Mouse (Mus musculus) liver, adult 2 months (tissue): Measurements from ENCODE around the gene Mgrn1. TPM values are rescaled to one million over a fixed set of nuclear protein-coding genes. Genes with fewer than 3 reads are reported as not detected.

Experiments used
- DNase-seq: peaks from one replicate; pipeline ENCODE4 v3.0.0-alpha.2; 2011; ENCODE audit warnings: low read depth, low spot score; ENCODE audit errors: extremely low read depth
- H3K27ac ChIP-seq: fragments of 200-500 bp; replicated peaks from 2 replicates; pipeline ENCODE4 v1.5.1; 2012; ENCODE audit warnings: low read depth, mild to moderate bottlenecking, control low read depth, inconsistent platforms, low read length; ENCODE audit not compliant: insufficient read depth
- H3K27me3 ChIP-seq: fragments of 200-500 bp; 2 replicates; pipeline ENCODE4 v1.6.1; 2012; ENCODE audit warnings: mild to moderate bottlenecking, moderate library complexity, low read length, inconsistent platforms; ENCODE audit not compliant: control insufficient read depth, insufficient read depth
- H3K36me3 ChIP-seq: fragments of 200-500 bp; 2 replicates; pipeline ENCODE4 v1.6.1; 2012; ENCODE audit warnings: low read length, inconsistent platforms; ENCODE audit not compliant: control insufficient read depth, insufficient read depth
- H3K4me1 ChIP-seq: fragments of 200-500 bp; 2 replicates; pipeline ENCODE4 v1.6.1; 2011; ENCODE audit warnings: low read length; ENCODE audit not compliant: control insufficient read depth, insufficient read depth
- H3K4me3 ChIP-seq: fragments of 200-500 bp; 2 replicates; pipeline ENCODE4 v1.5.1; 2011; ENCODE audit warnings: low read depth, mild to moderate bottlenecking, control low read depth, low read length, moderate library complexity; ENCODE audit not compliant: insufficient read depth
- H3K79me2 ChIP-seq: fragments of 200-500 bp; 2 replicates; pipeline ENCODE4 v1.6.1; 2012; ENCODE audit warnings: inconsistent platforms, mild to moderate bottlenecking, low read length, moderate library complexity; ENCODE audit not compliant: control insufficient read depth, insufficient read depth
- H3K9ac ChIP-seq: fragments of 200-500 bp; 2 replicates; pipeline ENCODE4 v1.6.1; 2012; ENCODE audit warnings: low read depth, mild to moderate bottlenecking, control low read depth, inconsistent platforms, low read length
- CTCF ChIP-seq: fragments of 200-500 bp; IDR thresholded peaks from 2 replicates; pipeline ENCODE4 v1.5.1; 2011; ENCODE audit warnings: low read depth, low read length, control low read depth
- POLR2A ChIP-seq: fragments of 200-500 bp; IDR thresholded peaks from 2 replicates; pipeline ENCODE4 v1.6.1; 2011; ENCODE audit warnings: low read length, control low read depth; ENCODE audit not compliant: insufficient read depth; ENCODE audit errors: extremely low read depth
- WGBS: fragments of 180-500 bp; shearing (Covaris S2); methylation state at CpG from one replicate; pipeline ENCODE4 v1.1.7; 2018; 5-methylcytosine and 5-hydroxymethylcytosine counted together
- polyA plus RNA-seq: library from polyadenylated mRNA; depleted of rRNA; stranded (reverse); fragments of >200 nt; gene quantifications from 2 replicates; pipeline ENCODE4 v1.2.3, GENCODE M21; 2012
- total RNA-seq: library from RNA; depleted of rRNA; stranded (reverse); fragments of >200 nt; gene quantifications from 2 replicates; pipeline ENCODE4 v1.2.3, GENCODE M21; 2014

Gene Mgrn1
- total and polyA plus RNA-seq, 2 experiments: 28.2 to 71.0 TPM

- H3K36me3 ChIP-seq: peaks cover 17% of the 10 kb centered on the region; the same call in 1 of the 2 replicates
- 54% methylated on average over 11 of the region's 11 CpGs for WGBS
- H3K27me3 ChIP-seq: no peaks in the 10 kb centered on the region
- H3K4me1 ChIP-seq: peaks cover 12% of the 10 kb centered on the region
- TF ChIP-seq POLR2A (no peak), CTCF (no peak)
- H3K79me2 ChIP-seq: no peaks in the 10 kb centered on the region
- DNase-seq: peak; percentile 45
- peak overlapping the region; percentile 16; the same call in 1 of the 2 replicates for H3K9ac ChIP-seq
- no peak overlapping the region for H3K4me3 ChIP-seq
- H3K27ac ChIP-seq: peak overlapping the region; percentile 63
These were observed 27.1 kb downstream of the Mgrn1 start for GRCm38 (mm10) chr16:4912907-4913782.

DNA sequence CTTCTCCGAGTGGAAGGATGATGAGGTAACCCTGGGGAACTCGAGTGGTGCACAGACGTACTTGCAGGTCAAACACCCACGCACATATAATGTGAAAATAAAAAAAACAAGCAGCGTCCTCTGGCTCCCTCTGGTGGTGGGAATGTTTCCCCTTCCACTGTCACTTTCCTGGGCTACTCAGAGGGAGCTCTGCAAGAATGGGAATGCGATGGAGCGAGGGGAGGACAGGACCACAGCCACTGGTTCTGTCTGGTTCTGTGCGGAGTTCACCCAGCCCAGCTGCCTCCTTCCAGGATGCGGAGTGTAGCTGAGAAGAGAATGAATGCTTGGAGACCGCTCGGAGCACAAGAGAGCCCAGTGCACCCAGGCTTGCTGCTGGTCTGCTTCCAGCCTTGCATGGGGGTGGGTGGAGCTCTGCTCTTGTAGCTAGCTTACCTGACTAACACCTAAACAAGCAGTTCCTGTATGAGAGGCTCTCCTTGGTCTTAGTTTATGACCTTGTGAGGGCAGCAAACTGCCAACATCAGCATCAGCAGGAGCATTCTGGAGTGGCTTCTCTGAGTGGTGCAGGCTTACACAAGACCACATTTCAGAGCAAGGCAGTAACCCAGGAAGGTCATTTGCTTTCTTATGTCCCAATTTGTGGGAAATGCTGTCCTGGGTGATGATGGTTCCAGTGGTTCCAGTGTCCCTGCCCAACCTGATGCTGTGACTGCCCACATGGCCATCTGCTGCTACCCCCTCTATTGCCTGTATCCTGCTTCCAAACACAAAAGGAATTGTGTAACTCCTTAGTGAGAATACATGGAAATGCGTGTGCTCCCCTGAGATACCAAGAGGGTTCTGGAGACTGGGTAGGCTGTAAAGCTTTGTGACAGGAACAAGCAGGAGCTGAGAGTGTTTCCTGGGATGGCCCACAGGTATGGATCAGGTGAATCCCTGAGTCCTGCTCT lies 28.0 kb downstream of the Mgrn1 start:
- H3K4me1 ChIP-seq: peaks cover 9% of the 10 kb centered on the region
- TF ChIP-seq POLR2A (no peak), CTCF (peak; percentile 72)
- H3K9ac ChIP-seq: no peak overlapping the region
- no peak overlapping the region for H3K4me3 ChIP-seq
- WGBS: 44% methylated on average over 12 of the region's 12 CpGs
- peak overlapping the region; percentile 63; the same call in 1 of the 2 replicates for H3K27ac ChIP-seq
- no peaks in the 10 kb centered on the region for H3K79me2 ChIP-seq
- H3K27me3 ChIP-seq: no peaks in the 10 kb centered on the region
- H3K36me3 ChIP-seq: peaks cover 18% of the 10 kb centered on the region; the same call in 1 of the 2 replicates
- peak; percentile 60 for DNase-seq

GRCm38 (mm10) chr16:4915931-4916330 lies 29.9 kb downstream of the Mgrn1 start:
- Histone ChIP-seq H3K79me2 (no peaks in the 10 kb centered on the region), H3K4me3 (no peak overlapping the region), H3K9ac (no peak overlapping the region), H3K27ac (no peak overlapping the region), H3K27me3 (no peaks in the 10 kb centered on the region), H3K36me3 (peaks cover 14% of the 10 kb centered on the region; the same call in 1 of the 2 replicates), H3K4me1 (peaks cover 9% of the 10 kb centered on the region)
- no peak for TF ChIP-seq CTCF
- no peak for TF ChIP-seq POLR2A
- DNase-seq: no peak
- 64% methylated on average over 3 of the region's 3 CpGs for WGBS

DNA sequence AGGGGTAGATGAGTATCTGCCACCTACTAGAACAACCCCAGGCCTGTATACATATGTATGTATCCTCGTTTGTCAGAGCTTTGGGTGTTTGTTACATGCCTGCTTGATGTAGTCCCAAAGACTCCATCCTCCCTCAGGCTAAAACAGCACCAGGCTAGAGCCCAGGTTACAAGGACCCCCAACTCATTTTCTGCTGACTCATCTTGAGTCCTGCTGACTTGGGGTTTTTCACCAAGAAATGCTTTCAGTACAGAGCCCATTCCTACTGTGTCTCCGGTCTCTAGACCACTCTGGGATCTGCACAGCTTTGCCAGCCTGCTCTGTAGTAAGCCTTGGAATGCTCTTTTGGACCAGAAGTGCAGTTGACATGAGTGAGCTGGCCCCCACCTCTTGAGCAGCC lies 30.6 kb downstream of the Mgrn1 start:
- Histone ChIP-seq H3K27ac (no peak overlapping the region), H3K4me3 (no peak overlapping the region), H3K36me3 (peaks cover 12% of the 10 kb centered on the region; the same call in 1 of the 2 replicates), H3K4me1 (peaks cover 9% of the 10 kb centered on the region), H3K27me3 (no peaks in the 10 kb centered on the region), H3K9ac (no peak overlapping the region), H3K79me2 (no peaks in the 10 kb centered on the region)
- 88% methylated on average over 2 of the region's 2 CpGs for WGBS
- TF ChIP-seq CTCF: no peak
- TF ChIP-seq POLR2A: no peak
- DNase-seq: no peak

DNA sequence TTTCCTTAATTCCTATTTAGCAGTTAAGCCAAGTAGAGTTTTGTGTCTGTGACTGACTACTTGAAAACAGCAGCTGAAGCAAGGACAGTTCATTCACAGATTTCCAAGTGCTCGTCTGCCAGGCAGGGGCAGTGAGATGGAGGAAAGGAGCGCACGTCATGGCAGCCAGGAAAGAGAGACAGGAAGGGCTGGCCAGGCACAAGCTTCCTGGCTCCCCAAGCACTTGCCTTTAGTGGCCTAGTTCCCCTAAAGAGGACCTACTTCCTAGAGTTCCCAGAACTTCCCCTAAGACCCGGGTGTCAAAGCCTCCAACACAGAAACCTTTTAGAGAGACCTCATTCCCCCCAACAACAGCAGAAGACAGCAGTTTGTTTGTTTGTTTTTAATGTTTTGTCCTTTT lies 34.5 kb downstream of the Mgrn1 start:
- H3K27ac ChIP-seq: no peak overlapping the region
- H3K9ac ChIP-seq: no peak overlapping the region
- WGBS: 79% methylated on average over 4 of the region's 4 CpGs
- TF ChIP-seq POLR2A: no peak
- TF ChIP-seq CTCF: no peak
- H3K36me3 ChIP-seq: peaks cover 22% of the 10 kb centered on the region; the same call in 1 of the 2 replicates
- H3K79me2 ChIP-seq: no peaks in the 10 kb centered on the region
- no peaks in the 10 kb centered on the region for H3K4me1 ChIP-seq
- H3K27me3 ChIP-seq: no peaks in the 10 kb centered on the region
- no peak overlapping the region for H3K4me3 ChIP-seq
- no peak for DNase-seq
